In genomic region chr1:155029195-155029879, GRCm38 (mm10) we compare ENCODE assay signal across 8 mouse cellular contexts.
DNase-seq lines count a peak whose midpoint lies in the region; ATAC-seq and TF ChIP-seq lines count a peak whose summit lies in the region.

No protein-coding gene starts in this region.

- peak overlapping the region; percentile 43; the same call in 1 of the 2 replicates for H3K9ac ChIP-seq in ES-E14 (ENCODE audit: insufficient read depth, low read depth, low read length, poor library complexity, severe bottlenecking)
- no peak overlapping the region for H3K9ac ChIP-seq in liver, postnatal 0 days (replicated peaks)

- H3K9me3 ChIP-seq in ES-E14 (ENCODE audit: control insufficient read depth, insufficient read depth, low read depth, low read length) = no peaks in the 10 kb centered on the region
- no peaks in the 10 kb centered on the region for H3K9me3 ChIP-seq in liver, postnatal 0 days (ENCODE audit: low read length)

- peaks cover 5% of the 10 kb centered on the region; the same call in 1 of the 2 replicates for H3K4me1 ChIP-seq in kidney, adult 2 months (ENCODE audit: control insufficient read depth, insufficient read depth, low read length)
- H3K4me1 ChIP-seq in ES-E14 (ENCODE audit: control insufficient read depth in 2 of 2, insufficient read depth in 2 of 2, low read length in 2 of 2, poor library complexity in 1 of 2) = peaks cover 0 to 3% of the 10 kb centered on the region in 2 experiments; a peak in 1 of 4 replicates
- peaks cover 32% of the 10 kb centered on the region for H3K4me1 ChIP-seq in liver, postnatal 0 days (ENCODE audit: insufficient read depth)

- H3K27me3 ChIP-seq in kidney, adult 2 months (replicated peaks; ENCODE audit: control insufficient read depth, insufficient read depth, low read length) = no peaks in the 10 kb centered on the region
- no peaks in the 10 kb centered on the region for H3K27me3 ChIP-seq in liver, postnatal 0 days (ENCODE audit: insufficient read depth, low read length)

- no peak for DNase-seq in kidney, adult 2 months
- DNase-seq in kidney, adult 11 months = no peak
- DNase-seq in ES-E14 (ENCODE audit: low read depth, low spot score) = no peak
- no peak for DNase-seq in liver, postnatal 0 days
- DNase-seq in cerebellum, adult 11 months = no peak
- DNase-seq in urinary bladder, adult 18-20 months (ENCODE audit: low spot score in 2 of 2) = no peak
- DNase-seq in gastrocnemius, postnatal 4 days (ENCODE audit: low spot score in 2 of 2) = no peak

- H3K4me2 ChIP-seq in liver, postnatal 0 days (ENCODE audit: low read depth, low read length) = peak overlapping the region; percentile 62

- TF ChIP-seq CTCF in kidney, adult 2 months (conservative IDR thresholded peaks at IDR 0.05; ENCODE audit: insufficient read depth, insufficient read length, low read depth, low read length) = no peak
- TF ChIP-seq CTCF in liver, postnatal 0 days (IDR thresholded peaks at IDR 0.05; ENCODE audit: low read depth) = no peak

- in situ Hi-C loops in ES-E14 (cut with MboI; ENCODE audit: low sequenced_read_pairs in 2 of 2, unreplicated experiment in 2 of 2) = loop anchor here (5.0 to 25.0 kb wide), 4 partner anchors 188 to 483 kb away; no protein-coding TSS in a partner anchor

- TF ChIP-seq EP300 in liver, postnatal 0 days (IDR thresholded peaks at IDR 0.05; ENCODE audit: low read depth) = no peak

- H3K27ac ChIP-seq in kidney, adult 2 months (ENCODE audit: insufficient read depth, low read depth, low read length) = no peak overlapping the region
- H3K27ac ChIP-seq in ES-E14 (ENCODE audit: insufficient read depth, low read depth, low read length, poor library complexity, severe bottlenecking) = no peak overlapping the region
- no peak overlapping the region for H3K27ac ChIP-seq in liver, postnatal 0 days (ENCODE audit: low read depth)

- 70% methylated on average over 17 of the region's 17 CpGs for WGBS in kidney, adult 2 months
- 31% methylated on average over 17 of the region's 17 CpGs for WGBS in liver, postnatal 0 days (ENCODE audit: insufficient replicate concordance)

- H3K36me3 ChIP-seq in kidney, adult 2 months (ENCODE audit: control insufficient read depth, insufficient read depth, low read length) = no peaks in the 10 kb centered on the region
- no peaks in the 10 kb centered on the region for H3K36me3 ChIP-seq in ES-E14 (ENCODE audit: control insufficient read depth, insufficient read depth, low read length, poor library complexity, severe bottlenecking)
- H3K36me3 ChIP-seq in liver, postnatal 0 days (replicated peaks; ENCODE audit: insufficient read depth, low read length) = no peaks in the 10 kb centered on the region

- TF ChIP-seq POLR2A in kidney, adult 2 months (IDR thresholded peaks at IDR 0.05; ENCODE audit: low read depth, low read length) = no peak

- peak overlapping the region; percentile 5; the same call in 1 of the 2 replicates for H3K4me3 ChIP-seq in kidney, adult 2 months (ENCODE audit: insufficient read depth, low read depth, low read length)
- H3K4me3 ChIP-seq in ES-E14 (ENCODE audit: insufficient read depth in 1 of 2, low read depth in 1 of 2, low read length in 2 of 2, poor library complexity in 1 of 2, severe bottlenecking in 1 of 2) = no peak overlapping the region; a peak in 1 of 4 replicates
- peak overlapping the region; percentile 26; the same call in 1 of the 2 replicates for H3K4me3 ChIP-seq in liver, postnatal 0 days (ENCODE audit: low read depth, low read length)

- peak; percentile 8 to 23; a peak in 2 of 4 replicates for ATAC-seq in hematopoietic stem cell, adult 5-6 weeks (replicated peaks in 1 of 2; ENCODE audit: insufficient read depth in 1 of 2, low FRiP score in 2 of 2, low TSS enrichment in 1 of 2, low read depth in 1 of 2, poor library complexity in 2 of 2, severe bottlenecking in 2 of 2)
- ATAC-seq in liver, postnatal 0 days = no peak

TF ChIP-seq in ES-E14, 5 proteins besides CTCF, POLR2A, EP300 and RAD21:
- no peak for TF ChIP-seq ZNF384 (IDR thresholded peaks at IDR 0.05; ENCODE audit: low read depth, low read length)
- no peak for TF ChIP-seq ZC3H11A (IDR thresholded peaks at IDR 0.05; ENCODE audit: borderline replicate concordance, low read depth, low read length)
- no peak for TF ChIP-seq HCFC1 (IDR thresholded peaks at IDR 0.05; ENCODE audit: borderline replicate concordance, insufficient read depth, low read length)

Comparison
In these comparisons a context has a peak if more than half of its experiments do, and no peak if none do; other contexts are left out.
1. H3K4me3 ChIP-seq: peak in kidney, adult 2 months (single experiment) and liver, postnatal 0 days (single experiment); none in ES-E14 (0 of 2).